Comparison of ENCODE assay signal across 18 mouse cellular contexts in genomic region chr16:21188345-21188744, GRCm38 (mm10). TPM values are rescaled to one million over a fixed set of nuclear protein-coding genes. Genes with fewer than 3 reads are reported as not detected.
DNase-seq lines count a peak whose midpoint lies in the region; ATAC-seq and TF ChIP-seq lines count a peak whose summit lies in the region.
"Had no signal": no experiment of that assay in that cellular context is flagged by ENCODE, and none has a peak within 500 bp of the region (broad histone marks: within the 10 kb centered on the region; RNA-seq: fewer than 3 reads in every experiment).

No protein-coding gene starts in this region.

- no peak overlapping the region for H3K27ac ChIP-seq in midbrain, postnatal 0 days (ENCODE audit: low read depth, low read length)
- H3K27ac ChIP-seq in midbrain, embryonic 15.5 days, result no peak overlapping the region
- no peak overlapping the region for H3K27ac ChIP-seq in embryonic facial prominence, embryonic 11.5 days (replicated peaks; ENCODE audit: low read depth, low read length)
- H3K27ac ChIP-seq in heart, embryonic 11.5 days (ENCODE audit: low read depth, low read length), result no peak overlapping the region
- H3K27ac ChIP-seq: embryonic facial prominence, embryonic 12.5 days; hindbrain, embryonic 12.5 days had no signal

- TF ChIP-seq CTCF in midbrain, postnatal 0 days (IDR thresholded peaks at IDR 0.05), result peak; percentile 55

- DNase-seq in embryo, embryonic 10 days (ENCODE audit: low spot score), result peak; percentile 45
- no peak for DNase-seq in embryo, embryonic 9.5 days (ENCODE audit: extremely low spot score)
- DNase-seq in kidney, adult 9 months, result peak; percentile 25
- no peak for DNase-seq in kidney, adult 18-20 months
- no peak for DNase-seq in midbrain, postnatal 0 days (ENCODE audit: low spot score)
- peak; percentile 40 for DNase-seq in embryonic facial prominence, embryonic 11.5 days (ENCODE audit: low spot score)
- DNase-seq: adrenal gland, postnatal 10 days; cerebellum, adult 8-10 months; kidney, adult 8-10 months had no signal

- H3K9ac ChIP-seq in midbrain, postnatal 0 days (replicated peaks; ENCODE audit: low read length, poor library complexity, severe bottlenecking), result no peak overlapping the region
- H3K9ac ChIP-seq in midbrain, embryonic 15.5 days, result no peak overlapping the region
- H3K9ac ChIP-seq in embryonic facial prominence, embryonic 11.5 days (replicated peaks; ENCODE audit: low read length), result no peak overlapping the region
- H3K9ac ChIP-seq in heart, embryonic 11.5 days (ENCODE audit: low read depth, low read length), result no peak overlapping the region
- H3K9ac ChIP-seq: embryonic facial prominence, embryonic 12.5 days; hindbrain, embryonic 12.5 days; neural tube, embryonic 15.5 days had no signal

- no peak for ATAC-seq in midbrain, postnatal 0 days (ENCODE audit: low FRiP score)
- no peak for ATAC-seq in midbrain, embryonic 15.5 days (replicated peaks)
- ATAC-seq in embryonic facial prominence, embryonic 11.5 days (replicated peaks; ENCODE audit: insufficient number of reproducible peaks, low FRiP score, low TSS enrichment, low read depth), result no peak
- no peak for ATAC-seq in heart, embryonic 11.5 days (replicated peaks; ENCODE audit: insufficient number of reproducible peaks, low FRiP score, low TSS enrichment)

- H3K4me2 ChIP-seq in midbrain, postnatal 0 days (ENCODE audit: low read depth, low read length, poor library complexity, severe bottlenecking), result no peak overlapping the region
- H3K4me2 ChIP-seq in midbrain, embryonic 15.5 days, result no peak overlapping the region
- H3K4me2 ChIP-seq in embryonic facial prominence, embryonic 11.5 days (ENCODE audit: low read depth, low read length), result no peak overlapping the region
- no peak overlapping the region for H3K4me2 ChIP-seq in heart, embryonic 11.5 days
- H3K4me2 ChIP-seq: embryonic facial prominence, embryonic 12.5 days; hindbrain, embryonic 12.5 days had no signal

- H3K4me3 ChIP-seq in midbrain, postnatal 0 days (ENCODE audit: low read depth, low read length), result no peak overlapping the region
- no peak overlapping the region for H3K4me3 ChIP-seq in midbrain, embryonic 15.5 days
- no peak overlapping the region for H3K4me3 ChIP-seq in embryonic facial prominence, embryonic 11.5 days (ENCODE audit: low read depth, low read length)
- no peak overlapping the region for H3K4me3 ChIP-seq in heart, embryonic 11.5 days (ENCODE audit: low read depth, low read length)
- H3K4me3 ChIP-seq: embryonic facial prominence, embryonic 12.5 days; hindbrain, embryonic 12.5 days; neural tube, embryonic 15.5 days had no signal

- no peaks in the 10 kb centered on the region for H3K27me3 ChIP-seq in midbrain, postnatal 0 days (ENCODE audit: insufficient read depth, low read length)
- no peaks in the 10 kb centered on the region for H3K27me3 ChIP-seq in midbrain, embryonic 15.5 days (replicated peaks)
- no peaks in the 10 kb centered on the region for H3K27me3 ChIP-seq in embryonic facial prominence, embryonic 11.5 days (ENCODE audit: control insufficient read depth, insufficient read depth, low read length)
- no peaks in the 10 kb centered on the region for H3K27me3 ChIP-seq in heart, embryonic 11.5 days (ENCODE audit: control insufficient read depth, insufficient read depth, low read length)
- H3K27me3 ChIP-seq: embryonic facial prominence, embryonic 12.5 days; hindbrain, embryonic 12.5 days; neural tube, embryonic 15.5 days had no signal

- H3K36me3 ChIP-seq in midbrain, postnatal 0 days (ENCODE audit: insufficient read depth, low read length), result no peaks in the 10 kb centered on the region
- no peaks in the 10 kb centered on the region for H3K36me3 ChIP-seq in midbrain, embryonic 15.5 days (replicated peaks)
- no peaks in the 10 kb centered on the region for H3K36me3 ChIP-seq in embryonic facial prominence, embryonic 11.5 days (replicated peaks; ENCODE audit: control insufficient read depth, insufficient read depth, low read depth, low read length)
- no peaks in the 10 kb centered on the region for H3K36me3 ChIP-seq in heart, embryonic 11.5 days (ENCODE audit: control insufficient read depth, insufficient read depth, low read length)
- H3K36me3 ChIP-seq: embryonic facial prominence, embryonic 12.5 days; hindbrain, embryonic 12.5 days; neural tube, embryonic 15.5 days had no signal

- 85% methylated on average over 3 of the region's 3 CpGs for WGBS in midbrain, postnatal 0 days
- WGBS in midbrain, embryonic 15.5 days, result 79% methylated on average over 3 of the region's 3 CpGs
- WGBS in embryonic facial prominence, embryonic 11.5 days, result 74% methylated on average over 3 of the region's 3 CpGs
- WGBS in heart, embryonic 11.5 days (ENCODE audit: insufficient replicate concordance), result 81% methylated on average over 3 of the region's 3 CpGs

- no peaks in the 10 kb centered on the region for H3K4me1 ChIP-seq in midbrain, postnatal 0 days (ENCODE audit: insufficient read depth, low read length)
- peaks cover 3% of the 10 kb centered on the region; the same call in 1 of the 2 replicates for H3K4me1 ChIP-seq in midbrain, embryonic 15.5 days
- H3K4me1 ChIP-seq in embryonic facial prominence, embryonic 11.5 days (ENCODE audit: control insufficient read depth, insufficient read depth, low read length), result no peaks in the 10 kb centered on the region
- no peaks in the 10 kb centered on the region for H3K4me1 ChIP-seq in heart, embryonic 11.5 days (ENCODE audit: control insufficient read depth, insufficient read depth, low read length)

- no peaks in the 10 kb centered on the region for H3K9me3 ChIP-seq in midbrain, postnatal 0 days (ENCODE audit: low read length)
- no peaks in the 10 kb centered on the region for H3K9me3 ChIP-seq in midbrain, embryonic 15.5 days
- no peaks in the 10 kb centered on the region for H3K9me3 ChIP-seq in embryonic facial prominence, embryonic 11.5 days (replicated peaks; ENCODE audit: control insufficient read depth, low read length)
- no peaks in the 10 kb centered on the region for H3K9me3 ChIP-seq in heart, embryonic 11.5 days (replicated peaks; ENCODE audit: control insufficient read depth, low read length)
- H3K9me3 ChIP-seq: embryonic facial prominence, embryonic 12.5 days; hindbrain, embryonic 12.5 days; neural tube, embryonic 15.5 days had no signal

RNA-seq across cellular contexts. Expression of gene Ephb3, which starts 16.2 kb away (rescaled TPM):
- total RNA-seq in midbrain, postnatal 0 days (2014; rRNA removed), result 20.1 and 20.5 TPM in 2 replicates
- polyA plus RNA-seq in midbrain, postnatal 0 days (2015; fragmentation: Nextera tagmentation; extraction: Ambion mirVana), result 9.0 and 9.5 TPM in 2 replicates
- polyA plus RNA-seq in midbrain, embryonic 15.5 days (2015; fragmentation: Nextera tagmentation; extraction: Ambion mirVana), result 12.2 and 14.0 TPM in 2 replicates
- 22.2 and 24.8 TPM in 2 replicates for polyA plus RNA-seq in embryonic facial prominence, embryonic 11.5 days (2014; fragmentation: Nextera tagmentation; extraction: Ambion mirVana)
- 12.9 and 16.0 TPM in 2 replicates for polyA plus RNA-seq in heart, embryonic 11.5 days (2014; fragmentation: Nextera tagmentation; extraction: Ambion mirVana)
- total RNA-seq: megakaryocyte-erythroid progenitor cell, adult 5-6 weeks had no signal

RNA-seq across cellular contexts. Expression of gene Teddm3, which starts 34.5 kb away (rescaled TPM):
- total RNA-seq in midbrain, postnatal 0 days (2014; rRNA removed), result 0.11 TPM in 1 of 2 replicates, not detected in the other
- polyA plus RNA-seq in midbrain, postnatal 0 days (2015; fragmentation: Nextera tagmentation; extraction: Ambion mirVana), result 0.33 and 0.37 TPM in 2 replicates
- not detected in 2 replicates for polyA plus RNA-seq in midbrain, embryonic 15.5 days (2015; fragmentation: Nextera tagmentation; extraction: Ambion mirVana)
- polyA plus RNA-seq in embryonic facial prominence, embryonic 11.5 days (2014; fragmentation: Nextera tagmentation; extraction: Ambion mirVana), result not detected in 2 replicates
- 0.38 TPM in 1 of 2 replicates, not detected in the other for polyA plus RNA-seq in heart, embryonic 11.5 days (2014; fragmentation: Nextera tagmentation; extraction: Ambion mirVana)
- total RNA-seq: adrenal gland, postnatal 10 days; megakaryocyte-erythroid progenitor cell, adult 5-6 weeks had no signal
- polyA plus RNA-seq: embryonic facial prominence, embryonic 12.5 days; gonadal fat pad, adult 2 months; heart, embryonic 16.5 days; hindbrain, embryonic 12.5 days; lung, embryonic 16.5 days had no signal

Comparison
In these comparisons a context has a peak if more than half of its experiments do, and no peak if none do; other contexts are left out.
1. DNase-seq: peak in embryo, embryonic 10 days (single experiment), kidney, adult 9 months (single experiment) and embryonic facial prominence, embryonic 11.5 days (single experiment); none in embryo, embryonic 9.5 days (single experiment), kidney, adult 18-20 months (single experiment) and midbrain, postnatal 0 days (single experiment).